Mouse (Mus musculus): ENCODE measurements around the gene Slx4ip. TPM values are rescaled to one million over a fixed set of nuclear protein-coding genes. Genes with fewer than 3 reads are reported as not detected.

The Slx4ip gene
- polyA plus RNA-seq, 1 experiment from 2014 or later: 4.3 TPM

DNA sequence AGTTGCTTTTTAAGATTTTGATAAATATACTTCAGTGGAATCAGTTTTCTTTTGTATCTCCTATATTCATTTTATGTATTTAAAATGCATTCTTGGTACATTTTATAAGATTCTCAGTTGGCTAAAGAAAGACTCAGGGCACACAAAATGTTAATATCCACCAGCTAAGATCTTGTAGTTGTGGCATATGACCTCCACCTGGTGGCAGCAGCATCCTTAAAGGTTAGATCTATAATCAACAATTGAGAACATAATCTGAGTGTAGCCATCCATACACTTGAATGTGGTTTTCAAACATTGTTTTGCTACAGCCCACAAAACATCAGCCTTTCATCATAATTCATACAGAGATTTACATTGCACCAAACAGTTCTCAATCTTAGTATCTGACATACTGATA lies 106.1 kb downstream of the Slx4ip start:
- no peaks in the 10 kb centered on the region for H3K9me3 ChIP-seq (replicated peaks; ENCODE audit: low read length)
- H3K4me1 ChIP-seq (replicated peaks; ENCODE audit: insufficient read depth, low read length): no peaks in the 10 kb centered on the region
- no peak overlapping the region for H3K4me2 ChIP-seq (ENCODE audit: low read length)
- H3K27ac ChIP-seq: no peak overlapping the region
- peak; percentile 49 for DNase-seq (ENCODE audit: low spot score)
- H3K36me3 ChIP-seq (ENCODE audit: insufficient read depth, low read length): no peaks in the 10 kb centered on the region
- H3K9ac ChIP-seq (ENCODE audit: low read depth, low read length): no peak overlapping the region
- ATAC-seq (replicated peaks; ENCODE audit: low FRiP score, low read depth): no peak
- peak; percentile 72 for TF ChIP-seq CTCF (IDR thresholded peaks at IDR 0.05; ENCODE audit: low read depth)
- H3K27me3 ChIP-seq (ENCODE audit: insufficient read depth, low read length): no peaks in the 10 kb centered on the region
- no peak overlapping the region for H3K4me3 ChIP-seq (replicated peaks; ENCODE audit: low read depth, low read length)

DNA sequence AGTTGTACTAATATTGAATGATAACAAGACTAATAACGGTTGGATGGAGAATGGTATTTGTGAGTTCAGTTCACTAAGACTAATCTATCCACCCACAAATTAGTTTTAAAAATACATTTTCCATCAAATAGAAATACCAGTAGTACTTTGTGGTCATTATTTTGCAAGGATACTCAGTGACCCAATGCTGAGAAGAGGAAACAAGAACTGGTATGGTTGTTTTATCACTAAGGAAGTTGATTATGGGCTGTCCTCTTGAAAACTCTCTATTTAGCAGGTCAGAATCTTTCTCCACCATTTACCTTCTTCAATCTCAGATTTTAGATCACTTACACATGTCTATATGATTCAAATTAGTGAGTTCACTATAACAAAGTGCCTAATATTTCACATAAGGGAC lies 111.0 kb downstream of the Slx4ip start:
- ATAC-seq (replicated peaks; ENCODE audit: low FRiP score, low read depth) (no peak), DNase-seq (ENCODE audit: low spot score) (no peak)
- no peak overlapping the region for H3K4me3 ChIP-seq (replicated peaks; ENCODE audit: low read depth, low read length)
- no peaks in the 10 kb centered on the region for H3K27me3 ChIP-seq (ENCODE audit: insufficient read depth, low read length)
- H3K27ac ChIP-seq: no peak overlapping the region
- H3K36me3 ChIP-seq (ENCODE audit: insufficient read depth, low read length): no peaks in the 10 kb centered on the region
- TF ChIP-seq CTCF (IDR thresholded peaks at IDR 0.05; ENCODE audit: low read depth): no peak
- no peaks in the 10 kb centered on the region for H3K4me1 ChIP-seq (replicated peaks; ENCODE audit: insufficient read depth, low read length)
- WGBS: 100% methylated on average over 1 of the region's 1 CpGs
- no peaks in the 10 kb centered on the region for H3K9me3 ChIP-seq (replicated peaks; ENCODE audit: low read length)
- H3K9ac ChIP-seq (ENCODE audit: low read depth, low read length): no peak overlapping the region
- H3K4me2 ChIP-seq (ENCODE audit: low read length): no peak overlapping the region

DNA sequence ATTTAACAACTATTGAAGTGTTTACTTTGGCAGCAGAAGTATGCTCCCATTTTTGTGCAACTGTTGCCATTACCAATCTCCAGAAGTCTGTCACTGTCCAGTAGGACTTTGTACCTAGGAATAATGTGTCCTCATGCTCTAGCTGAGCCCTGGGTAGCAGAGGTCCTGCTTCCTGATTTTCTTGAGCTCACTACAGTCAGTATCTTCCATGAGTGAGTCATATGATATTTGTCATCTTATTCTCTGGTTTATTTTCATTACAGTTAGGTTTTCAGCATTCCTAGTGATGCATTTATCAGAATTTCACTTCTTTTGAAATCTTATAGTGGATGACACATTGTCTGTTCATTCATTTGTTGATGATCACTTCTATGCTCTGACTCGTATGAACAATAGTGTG lies 115.6 kb downstream of the Slx4ip start:
- Histone ChIP-seq H3K4me1 (replicated peaks; ENCODE audit: insufficient read depth, low read length) (no peaks in the 10 kb centered on the region), H3K9me3 (replicated peaks; ENCODE audit: low read length) (no peaks in the 10 kb centered on the region), H3K27ac (no peak overlapping the region), H3K9ac (ENCODE audit: low read depth, low read length) (no peak overlapping the region), H3K27me3 (ENCODE audit: insufficient read depth, low read length) (no peaks in the 10 kb centered on the region), H3K36me3 (ENCODE audit: insufficient read depth, low read length) (no peaks in the 10 kb centered on the region), H3K4me3 (replicated peaks; ENCODE audit: low read depth, low read length) (no peak overlapping the region), H3K4me2 (ENCODE audit: low read length) (no peak overlapping the region)
- DNase-seq (ENCODE audit: low spot score): no peak
- TF ChIP-seq CTCF (IDR thresholded peaks at IDR 0.05; ENCODE audit: low read depth): no peak
- ATAC-seq (replicated peaks; ENCODE audit: low FRiP score, low read depth): no peak
- WGBS: 81% methylated on average over 1 of the region's 1 CpGs

DNA sequence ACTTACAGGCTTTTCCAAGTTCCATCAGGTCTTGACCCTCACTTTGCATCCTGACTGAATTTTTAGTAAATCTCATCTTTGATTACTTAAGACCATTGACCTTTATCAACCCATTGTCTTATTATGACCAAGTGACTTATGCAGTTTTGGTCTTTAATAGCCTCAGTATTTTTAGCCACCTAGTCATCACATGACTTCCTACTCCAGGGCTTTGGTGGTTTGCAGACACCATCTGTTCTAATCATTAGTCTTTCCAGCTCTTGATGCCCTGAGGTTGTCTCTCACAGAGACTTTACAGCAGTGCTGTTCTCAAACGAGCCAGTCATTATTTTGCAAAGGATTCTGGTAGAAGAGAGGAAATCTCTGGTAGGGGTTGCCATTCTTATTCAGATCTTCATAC lies 121.0 kb downstream of the Slx4ip start:
- WGBS: 50% methylated on average over 1 of the region's 1 CpGs
- no peak overlapping the region for H3K4me3 ChIP-seq (replicated peaks; ENCODE audit: low read depth, low read length)
- no peaks in the 10 kb centered on the region for H3K9me3 ChIP-seq (replicated peaks; ENCODE audit: low read length)
- ATAC-seq (replicated peaks; ENCODE audit: low FRiP score, low read depth): no peak
- no peak overlapping the region for H3K9ac ChIP-seq (ENCODE audit: low read depth, low read length)
- H3K36me3 ChIP-seq (ENCODE audit: insufficient read depth, low read length): no peaks in the 10 kb centered on the region
- no peaks in the 10 kb centered on the region for H3K4me1 ChIP-seq (replicated peaks; ENCODE audit: insufficient read depth, low read length)
- no peak overlapping the region for H3K4me2 ChIP-seq (ENCODE audit: low read length)
- no peaks in the 10 kb centered on the region for H3K27me3 ChIP-seq (ENCODE audit: insufficient read depth, low read length)
- TF ChIP-seq CTCF (IDR thresholded peaks at IDR 0.05; ENCODE audit: low read depth): no peak
- DNase-seq (ENCODE audit: low spot score): no peak
- H3K27ac ChIP-seq: no peak overlapping the region

- H3K27me3 ChIP-seq (ENCODE audit: insufficient read depth, low read length): no peaks in the 10 kb centered on the region
- no peaks in the 10 kb centered on the region for H3K9me3 ChIP-seq (replicated peaks; ENCODE audit: low read length)
- no peak for TF ChIP-seq CTCF (IDR thresholded peaks at IDR 0.05; ENCODE audit: low read depth)
- WGBS: 71% methylated on average over 3 of the region's 3 CpGs
- H3K4me1 ChIP-seq (replicated peaks; ENCODE audit: insufficient read depth, low read length): no peaks in the 10 kb centered on the region
- H3K9ac ChIP-seq (ENCODE audit: low read depth, low read length): no peak overlapping the region
- H3K4me3 ChIP-seq (replicated peaks; ENCODE audit: low read depth, low read length): no peak overlapping the region
- no peak overlapping the region for H3K4me2 ChIP-seq (ENCODE audit: low read length)
- no peaks in the 10 kb centered on the region for H3K36me3 ChIP-seq (ENCODE audit: insufficient read depth, low read length)
- no peak overlapping the region for H3K27ac ChIP-seq
- DNase-seq (ENCODE audit: low spot score): no peak
- no peak for ATAC-seq (replicated peaks; ENCODE audit: low FRiP score, low read depth)
Observed at GRCm38 (mm10) chr2:137013151-137013550, 122.1 kb downstream of the Slx4ip start.

- WGBS: 66% methylated on average over 4 of the region's 4 CpGs
- no peak for TF ChIP-seq CTCF (IDR thresholded peaks at IDR 0.05; ENCODE audit: low read depth)
- Histone ChIP-seq H3K4me2 (ENCODE audit: low read length) (0 out of 2 replicates have a peak overlapping the region, but pooled peaks have one; percentile 11), H3K36me3 (ENCODE audit: insufficient read depth, low read length) (no peaks in the 10 kb centered on the region), H3K27me3 (ENCODE audit: insufficient read depth, low read length) (no peaks in the 10 kb centered on the region), H3K9me3 (replicated peaks; ENCODE audit: low read length) (no peaks in the 10 kb centered on the region), H3K4me3 (replicated peaks; ENCODE audit: low read depth, low read length) (no peak overlapping the region), H3K27ac (no peak overlapping the region), H3K4me1 (replicated peaks; ENCODE audit: insufficient read depth, low read length) (no peaks in the 10 kb centered on the region), H3K9ac (ENCODE audit: low read depth, low read length) (no peak overlapping the region)
- ATAC-seq (replicated peaks; ENCODE audit: low FRiP score, low read depth) (no peak), DNase-seq (ENCODE audit: low spot score) (peak; percentile 56)
Observed at GRCm38 (mm10) chr2:137013811-137014350, 122.9 kb downstream of the Slx4ip start.

GRCm38 (mm10) chr2:137014423-137014822 lies 123.4 kb downstream of the Slx4ip start:
- DNase-seq (ENCODE audit: low spot score) (no peak), ATAC-seq (replicated peaks; ENCODE audit: low FRiP score, low read depth) (no peak)
- WGBS: 73% methylated on average over 2 of the region's 2 CpGs
- Histone ChIP-seq H3K4me1 (replicated peaks; ENCODE audit: insufficient read depth, low read length) (no peaks in the 10 kb centered on the region), H3K27me3 (ENCODE audit: insufficient read depth, low read length) (no peaks in the 10 kb centered on the region), H3K9me3 (replicated peaks; ENCODE audit: low read length) (no peaks in the 10 kb centered on the region), H3K27ac (no peak overlapping the region), H3K9ac (ENCODE audit: low read depth, low read length) (no peak overlapping the region), H3K4me2 (ENCODE audit: low read length) (no peak overlapping the region), H3K36me3 (ENCODE audit: insufficient read depth, low read length) (no peaks in the 10 kb centered on the region), H3K4me3 (replicated peaks; ENCODE audit: low read depth, low read length) (no peak overlapping the region)
- TF ChIP-seq CTCF (IDR thresholded peaks at IDR 0.05; ENCODE audit: low read depth): no peak

Measured in kidney, postnatal 0 days (tissue).